Mouse (Mus musculus): ENCODE measurements around the gene Dync2li1. TPM values are rescaled to one million over a fixed set of nuclear protein-coding genes. Genes with fewer than 3 reads are reported as not detected.

Dync2li1 gene
- polyA plus RNA-seq, 1 experiment from 2014 or later, result 3.8 TPM

GRCm38 (mm10) chr17:84672376-84673369 is 46.4 kb downstream of the Dync2li1 start:
- Histone ChIP-seq H3K27ac (no peak overlapping the region), H3K79me2 (ENCODE audit: inconsistent target) (no peaks in the 10 kb centered on the region), H3K36me3 (ENCODE audit: inconsistent target) (no peaks in the 10 kb centered on the region), H3K4me3 (ENCODE audit: inconsistent target) (no peak overlapping the region)
- WGBS (ENCODE audit: missing documents), result 85% methylated on average over 16 of the region's 16 CpGs

DNA sequence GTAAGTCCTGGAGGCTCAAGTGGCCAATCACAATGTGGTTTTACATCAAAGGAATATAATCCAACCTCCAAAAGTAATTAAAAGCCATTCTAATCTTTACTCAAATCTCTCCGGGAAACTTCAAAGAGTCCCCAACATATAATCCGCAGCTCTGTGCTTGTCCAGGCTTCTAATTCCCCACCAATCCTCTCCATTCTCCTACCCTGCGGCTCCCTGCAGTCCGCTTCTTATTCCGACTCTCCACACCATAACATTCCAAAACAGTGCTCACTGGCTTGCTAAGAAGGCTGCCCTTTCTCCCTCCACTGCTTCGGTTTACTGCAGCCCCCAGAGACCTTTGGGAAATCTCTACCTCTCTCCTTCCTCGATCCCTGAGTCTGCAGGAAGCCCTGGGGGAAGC is 47.8 kb downstream of the Dync2li1 start:
- no peaks in the 10 kb centered on the region for H3K36me3 ChIP-seq (ENCODE audit: inconsistent target)
- no peaks in the 10 kb centered on the region for H3K79me2 ChIP-seq (ENCODE audit: inconsistent target)
- no peak overlapping the region for H3K4me3 ChIP-seq (ENCODE audit: inconsistent target)
- H3K27ac ChIP-seq, result no peak overlapping the region
- 84% methylated on average over 7 of the region's 7 CpGs for WGBS (ENCODE audit: missing documents)

DNA sequence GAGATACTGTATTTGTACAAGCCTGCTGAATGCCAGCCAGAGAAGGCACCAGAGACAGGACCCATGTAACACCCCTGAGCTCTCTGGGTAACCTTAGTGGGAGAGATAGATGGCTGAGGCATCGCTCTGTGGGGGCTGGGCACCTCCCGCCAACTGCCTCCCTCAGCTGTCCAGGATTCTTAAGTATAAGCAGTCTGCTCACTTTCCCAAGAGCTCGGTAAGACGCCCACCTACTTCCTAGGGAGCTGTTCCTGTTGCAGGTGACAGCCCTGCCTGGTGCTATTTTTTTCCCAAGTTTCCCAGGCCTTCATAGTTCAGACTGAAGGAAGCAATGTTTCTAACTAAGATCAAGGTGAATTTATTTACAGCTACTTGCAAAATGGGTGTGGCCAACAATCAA is 48.9 kb downstream of the Dync2li1 start:
- no peaks in the 10 kb centered on the region for H3K36me3 ChIP-seq (ENCODE audit: inconsistent target)
- H3K27ac ChIP-seq, result no peak overlapping the region
- WGBS (ENCODE audit: missing documents), result 74% methylated on average over 4 of the region's 4 CpGs
- no peaks in the 10 kb centered on the region for H3K79me2 ChIP-seq (ENCODE audit: inconsistent target)
- no peak overlapping the region for H3K4me3 ChIP-seq (ENCODE audit: inconsistent target)

DNA sequence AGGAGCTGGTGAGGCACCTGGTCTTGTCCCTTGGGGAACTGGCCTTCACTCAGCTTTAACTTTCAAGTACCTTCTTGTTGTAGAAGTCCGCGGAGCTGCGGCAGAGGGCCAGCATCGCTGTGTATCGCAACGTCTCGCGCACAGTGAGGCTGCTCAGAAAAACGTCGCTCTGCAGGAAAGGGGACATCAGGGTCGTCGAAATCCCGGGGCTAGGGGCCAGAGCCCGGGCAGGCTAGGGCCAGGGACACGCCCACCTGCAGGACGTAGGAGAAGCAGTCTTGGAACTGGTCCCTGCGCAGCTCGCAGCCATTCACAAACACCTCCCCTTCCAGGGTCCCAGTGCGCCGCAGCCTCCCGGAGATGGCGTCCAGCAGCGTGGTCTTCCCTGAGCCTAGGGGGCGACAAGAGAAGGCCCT is 49.7 kb downstream of the Dync2li1 start, which contains the start of gene Abcg8:
Abcg8 (plus strand) TSS at position 352 of the 416 bp plus-strand sequence.
- Histone ChIP-seq H3K27ac (no peak within 1 kb of the TSS), H3K36me3 (ENCODE audit: inconsistent target) (no peaks in the 10 kb centered on the region), H3K4me3 (ENCODE audit: inconsistent target) (no peak within 1 kb of the TSS), H3K79me2 (ENCODE audit: inconsistent target) (no peaks in the 10 kb centered on the region)
- 6% methylated on average over 23 of the region's 24 CpGs for WGBS (ENCODE audit: missing documents)

DNA sequence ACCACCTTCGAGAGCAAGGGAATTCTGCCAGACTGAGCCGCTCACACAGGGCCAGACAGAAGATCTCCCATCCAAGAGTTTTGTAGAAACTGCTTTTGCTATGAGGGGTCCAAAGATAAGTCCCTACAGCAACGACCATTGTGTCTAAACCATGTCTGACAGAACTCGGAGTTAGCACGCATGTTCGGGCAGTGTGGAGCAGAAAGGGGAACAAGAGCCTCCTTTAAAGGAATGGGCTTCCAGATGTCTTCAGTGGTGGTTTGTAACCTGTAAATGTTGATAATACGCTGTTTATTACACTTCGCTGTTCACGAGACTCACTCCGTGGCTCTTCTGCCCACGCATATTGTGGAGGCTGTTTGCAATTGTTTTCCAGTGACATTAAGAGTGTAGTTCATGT is 51.3 kb downstream of the Dync2li1 start:
- H3K27ac ChIP-seq, result no peak overlapping the region
- H3K79me2 ChIP-seq (ENCODE audit: inconsistent target), result no peaks in the 10 kb centered on the region
- H3K4me3 ChIP-seq (ENCODE audit: inconsistent target), result no peak overlapping the region
- no peaks in the 10 kb centered on the region for H3K36me3 ChIP-seq (ENCODE audit: inconsistent target)
- 31% methylated on average over 11 of the region's 11 CpGs for WGBS (ENCODE audit: missing documents)

DNA sequence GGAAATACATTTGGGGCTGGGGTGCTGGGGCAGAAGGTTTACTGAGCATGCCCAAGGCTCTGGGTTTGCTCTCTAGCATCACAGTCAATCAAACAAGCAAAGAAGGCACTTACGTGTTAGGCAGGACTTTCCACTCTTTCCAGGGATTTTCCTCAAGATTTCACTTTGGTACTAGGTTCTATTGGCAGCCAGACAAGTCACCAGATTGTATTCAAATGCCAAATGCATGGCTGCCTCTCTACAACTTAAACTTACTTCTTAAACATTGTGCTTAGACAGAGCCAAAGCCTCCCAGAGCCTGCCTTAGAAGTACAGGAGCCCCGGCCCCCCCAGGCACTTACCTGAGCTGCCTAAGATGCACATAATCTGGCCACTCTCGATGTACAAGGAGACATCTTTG is 55.4 kb downstream of the Dync2li1 start:
- H3K4me3 ChIP-seq (ENCODE audit: inconsistent target), result no peak overlapping the region
- H3K27ac ChIP-seq, result no peak overlapping the region
- no peaks in the 10 kb centered on the region for H3K36me3 ChIP-seq (ENCODE audit: inconsistent target)
- 92% methylated on average over 3 of the region's 3 CpGs for WGBS (ENCODE audit: missing documents)
- H3K79me2 ChIP-seq (ENCODE audit: inconsistent target), result no peaks in the 10 kb centered on the region

DNA sequence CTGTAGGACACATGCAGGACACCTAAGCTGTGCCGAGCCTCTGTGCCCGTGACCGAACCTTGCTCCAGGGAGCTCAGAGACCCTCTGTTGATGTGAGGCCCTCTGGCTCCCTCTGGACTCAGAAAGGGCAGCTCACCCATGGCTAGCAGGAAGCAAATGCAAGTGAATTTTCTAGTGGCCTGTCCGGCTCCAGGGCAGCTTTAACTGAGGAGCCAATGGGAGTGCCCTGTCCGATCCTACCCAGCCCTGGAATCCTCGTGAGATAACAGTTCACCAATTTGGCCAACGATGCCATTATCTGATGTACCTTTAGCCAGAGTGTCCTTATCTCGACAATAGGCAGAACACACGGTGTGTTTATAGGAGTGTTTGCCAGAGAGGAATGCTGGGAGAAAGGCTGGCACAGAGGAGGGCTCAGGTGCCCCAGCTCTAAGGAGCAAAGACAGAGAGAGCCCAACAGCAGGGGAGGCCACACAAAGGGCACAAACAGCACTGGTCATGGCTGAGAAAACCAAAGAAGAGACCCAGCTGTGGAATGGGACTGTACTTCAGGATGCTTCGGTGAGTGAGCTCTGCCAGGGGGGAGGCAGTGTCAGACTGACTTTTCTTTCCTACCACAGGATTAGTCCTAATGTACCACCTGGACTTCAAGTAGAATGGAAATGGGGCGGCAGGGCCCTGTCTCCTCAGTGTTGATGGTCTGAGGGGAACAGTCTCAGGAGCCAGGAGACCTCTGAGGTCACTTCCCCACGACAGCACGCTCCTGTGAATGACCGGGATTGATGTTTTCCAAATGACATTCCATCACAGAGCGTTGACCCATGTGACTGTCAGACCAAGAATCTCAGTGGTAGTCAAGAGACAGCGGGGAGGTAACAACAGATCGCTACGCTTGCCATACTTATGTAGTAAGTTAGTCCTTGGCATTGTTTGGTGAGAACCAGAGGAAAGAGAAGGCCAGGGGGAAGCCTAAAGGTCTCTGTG is 56.7 kb downstream of the Dync2li1 start, which contains the start of gene Abcg5:
Abcg5 (minus strand) TSS at position 278 of the 984 bp plus-strand sequence.
- no peak within 1 kb of the TSS for H3K4me3 ChIP-seq (ENCODE audit: inconsistent target)
- H3K27ac ChIP-seq, result no peak within 1 kb of the TSS
- WGBS (ENCODE audit: missing documents), result 95% methylated on average over 18 of the region's 18 CpGs
- H3K79me2 ChIP-seq (ENCODE audit: inconsistent target), result no peaks in the 10 kb centered on the region
- no peaks in the 10 kb centered on the region for H3K36me3 ChIP-seq (ENCODE audit: inconsistent target)

DNA sequence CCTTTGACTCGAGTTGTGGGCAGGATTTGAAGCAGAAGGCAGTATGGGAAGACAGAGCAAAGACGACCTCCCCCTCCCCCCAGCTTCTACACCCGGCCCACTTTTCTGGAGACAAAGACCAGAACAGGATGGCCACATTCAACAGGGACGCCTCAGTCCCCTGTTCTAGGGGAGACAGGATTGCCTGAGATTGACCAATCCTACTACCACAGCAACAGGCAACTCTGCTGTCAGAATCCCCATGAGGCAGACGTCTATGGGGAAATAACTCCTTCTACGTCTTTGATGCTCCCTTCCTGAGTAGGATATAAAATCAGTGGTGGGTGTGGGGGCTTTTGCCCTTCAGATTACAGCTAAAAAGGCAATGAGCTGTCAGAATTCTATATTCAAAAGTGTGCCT is 58.0 kb downstream of the Dync2li1 start:
- no peaks in the 10 kb centered on the region for H3K36me3 ChIP-seq (ENCODE audit: inconsistent target)
- 27% methylated on average over 6 of the region's 6 CpGs for WGBS (ENCODE audit: missing documents)
- no peak overlapping the region for H3K27ac ChIP-seq
- H3K4me3 ChIP-seq (ENCODE audit: inconsistent target), result no peak overlapping the region
- H3K79me2 ChIP-seq (ENCODE audit: inconsistent target), result no peaks in the 10 kb centered on the region

GRCm38 (mm10) chr17:84685286-84685685 is 59.0 kb downstream of the Dync2li1 start:
- no peak overlapping the region for H3K4me3 ChIP-seq (ENCODE audit: inconsistent target)
- 98% methylated on average over 4 of the region's 4 CpGs for WGBS (ENCODE audit: missing documents)

DNA sequence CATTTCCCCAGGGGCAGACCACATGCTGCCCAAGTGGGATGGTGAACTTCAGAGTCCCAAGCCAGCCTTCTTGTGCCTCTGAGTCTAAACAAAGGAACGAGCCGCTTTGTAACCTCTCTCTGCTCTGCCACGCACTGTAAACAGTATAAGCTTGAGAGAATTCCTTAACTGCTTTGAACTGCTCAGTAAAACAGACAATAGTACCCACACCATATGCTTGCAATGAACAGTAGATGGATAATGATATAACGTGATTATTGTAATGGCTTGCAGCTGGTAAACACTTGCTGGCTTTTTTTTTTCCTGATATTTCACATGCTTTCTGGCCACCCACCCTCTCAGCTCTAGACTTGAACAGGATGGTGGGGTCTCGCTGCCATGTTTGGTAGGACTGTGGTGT is 61.7 kb downstream of the Dync2li1 start:
- 95% methylated on average over 5 of the region's 5 CpGs for WGBS (ENCODE audit: missing documents)
- H3K4me3 ChIP-seq (ENCODE audit: inconsistent target), result no peak overlapping the region
- no peaks in the 10 kb centered on the region for H3K79me2 ChIP-seq (ENCODE audit: inconsistent target)

More at GRCm38 (mm10) chr17:84685286-84685685, 59.0 kb downstream of the Dync2li1 start:
- no peak overlapping the region for H3K27ac ChIP-seq
- no peaks in the 10 kb centered on the region for H3K79me2 ChIP-seq (ENCODE audit: inconsistent target)
- no peaks in the 10 kb centered on the region for H3K36me3 ChIP-seq (ENCODE audit: inconsistent target)

GRCm38 (mm10) chr17:84688834-84689233 is 62.5 kb downstream of the Dync2li1 start:
- no peak overlapping the region for H3K27ac ChIP-seq
- H3K36me3 ChIP-seq (ENCODE audit: inconsistent target), result no peaks in the 10 kb centered on the region
- 69% methylated on average over 11 of the region's 11 CpGs for WGBS (ENCODE audit: missing documents)
- no peak overlapping the region for H3K4me3 ChIP-seq (ENCODE audit: inconsistent target)
- H3K79me2 ChIP-seq (ENCODE audit: inconsistent target), result no peaks in the 10 kb centered on the region

More for the DNA sequence above, 61.7 kb downstream of the Dync2li1 start:
- no peak overlapping the region for H3K27ac ChIP-seq
- no peaks in the 10 kb centered on the region for H3K36me3 ChIP-seq (ENCODE audit: inconsistent target)

DNA sequence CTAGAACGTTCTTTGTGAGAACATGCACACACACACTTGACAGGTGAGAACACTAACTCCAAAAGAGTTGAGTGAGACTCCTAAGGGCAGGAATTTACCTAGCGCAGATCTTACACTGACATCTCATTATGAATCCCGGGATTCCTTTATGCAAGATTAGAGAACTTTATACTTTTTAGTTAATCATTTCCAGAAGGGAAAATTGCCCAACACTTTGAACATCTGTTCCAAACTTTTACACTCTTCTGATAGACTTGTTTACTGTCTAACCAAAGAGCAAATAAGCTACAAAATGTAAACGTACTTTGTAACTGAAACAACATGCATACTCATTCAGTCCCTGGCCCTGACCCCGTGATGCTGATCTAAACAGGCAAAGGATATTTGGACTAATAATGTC is 63.0 kb downstream of the Dync2li1 start:
- H3K27ac ChIP-seq, result no peak overlapping the region
- no peak overlapping the region for H3K4me3 ChIP-seq (ENCODE audit: inconsistent target)
- no peaks in the 10 kb centered on the region for H3K36me3 ChIP-seq (ENCODE audit: inconsistent target)
- no peaks in the 10 kb centered on the region for H3K79me2 ChIP-seq (ENCODE audit: inconsistent target)
- WGBS (ENCODE audit: missing documents), result 86% methylated on average over 5 of the region's 5 CpGs

- H3K36me3 ChIP-seq (ENCODE audit: inconsistent target), result no peaks in the 10 kb centered on the region
- H3K4me3 ChIP-seq (ENCODE audit: inconsistent target), result no peak overlapping the region
- H3K79me2 ChIP-seq (ENCODE audit: inconsistent target), result no peaks in the 10 kb centered on the region
- no peak overlapping the region for H3K27ac ChIP-seq
- 89% methylated on average over 5 of the region's 5 CpGs for WGBS (ENCODE audit: missing documents)
Observed at GRCm38 (mm10) chr17:84690111-84690510, 63.8 kb downstream of the Dync2li1 start.

- H3K27ac ChIP-seq, result no peak overlapping the region
- no peak overlapping the region for H3K4me3 ChIP-seq (ENCODE audit: inconsistent target)
- no peaks in the 10 kb centered on the region for H3K36me3 ChIP-seq (ENCODE audit: inconsistent target)
- 95% methylated on average over 2 of the region's 2 CpGs for WGBS (ENCODE audit: missing documents)
- H3K79me2 ChIP-seq (ENCODE audit: inconsistent target), result no peaks in the 10 kb centered on the region
Observed at GRCm38 (mm10) chr17:84693741-84694140, 67.4 kb downstream of the Dync2li1 start.

Measured in macrophage (primary cell).